Mouse (Mus musculus) C2C12 (cell line): ENCODE results near the gene Creb3l1. TPM values are rescaled to one million over a fixed set of nuclear protein-coding genes. Genes with fewer than 3 reads are reported as not detected.

Experiments used
- H3K27me3 ChIP-seq: one replicate; pipeline ENCODE4 v1.6.1; 2011; ENCODE audit not compliant: control insufficient read depth, insufficient read depth, insufficient read length
- H3K36me3 ChIP-seq: one replicate; pipeline ENCODE4 v1.6.1; 2011; ENCODE audit not compliant: control insufficient read depth, insufficient read depth
- H3K4me3 ChIP-seq: one replicate; pipeline ENCODE4 v1.5.1; 2011; ENCODE audit warnings: mild to moderate bottlenecking, control low read depth; ENCODE audit not compliant: poor library complexity, insufficient read depth, severe bottlenecking
- H3K79me2 ChIP-seq: one replicate; pipeline ENCODE4 v1.6.1; 2011; ENCODE audit not compliant: control insufficient read depth, insufficient read depth
- H3K79me3 ChIP-seq: one replicate; pipeline ENCODE4 v1.6.1; 2011; ENCODE audit warnings: low read depth, control low read depth
- H3ac ChIP-seq: one replicate; pipeline ENCODE3; 2011; ENCODE audit warnings: low read depth; ENCODE audit not compliant: control insufficient read depth, insufficient read length
- CEBPB ChIP-seq: IDR thresholded peaks from one replicate; pipeline ENCODE4 v1.6.1; 2011; ENCODE audit warnings: low read depth, mild to moderate bottlenecking, control low read depth, moderate library complexity
- CTCF ChIP-seq: IDR thresholded peaks from one replicate; pipeline ENCODE4 v1.5.1; 2011; ENCODE audit not compliant: control insufficient read depth, insufficient read depth, insufficient read length
- FOSL1 ChIP-seq: IDR thresholded peaks from one replicate; pipeline ENCODE4 v1.8.0; 2011; ENCODE audit warnings: mild to moderate bottlenecking, low read length; ENCODE audit not compliant: poor library complexity, insufficient read depth, severe bottlenecking
- MAX ChIP-seq: IDR thresholded peaks from one replicate; pipeline ENCODE4 v1.6.1; 2011; ENCODE audit warnings: mild to moderate bottlenecking, control low read depth
- MYOD1 ChIP-seq: IDR thresholded peaks from one replicate; pipeline ENCODE4 v1.6.1; 2011; ENCODE audit warnings: low read depth; ENCODE audit not compliant: control insufficient read depth, insufficient read length
- MYOG ChIP-seq: IDR thresholded peaks from one replicate; pipeline ENCODE4 v1.6.1; 2011; ENCODE audit not compliant: control insufficient read depth, insufficient read length; ENCODE audit errors: extremely low read depth
- USF1 ChIP-seq: IDR thresholded peaks from one replicate; pipeline ENCODE4 v1.6.1; 2011; ENCODE audit warnings: low read depth, mild to moderate bottlenecking, control low read depth, moderate library complexity
- polyA plus RNA-seq: library from polyadenylated mRNA; unstranded; fragments of >200 nt; fragmentation: generic; extraction: Trizol; gene quantifications from one replicate; pipeline ENCODE4 v1.2.1, GENCODE M21; 2012; ENCODE audit warnings: missing spikeins

Gene Creb3l1
- polyA plus RNA-seq, 1 experiment, result 87.1 TPM

- H3K4me3 ChIP-seq, result no peak overlapping the region
Observed at GRCm38 (mm10) chr2:91972121-91972566, 52.2 kb downstream of the Creb3l1 start.

GRCm38 (mm10) chr2:91971231-91972097, 52.8 kb downstream of the Creb3l1 start:
- H3K36me3 ChIP-seq, result no peaks in the 10 kb centered on the region
- H3K4me3 ChIP-seq, result no peak overlapping the region
- TF ChIP-seq MAX, result no peak
- TF ChIP-seq MYOG, result no peak
- TF ChIP-seq USF1, result no peak
- no peak for TF ChIP-seq CEBPB
- no peak for TF ChIP-seq CTCF
- no peak for TF ChIP-seq FOSL1
- TF ChIP-seq MYOD1, result no peak
- H3K27me3 ChIP-seq, result peaks cover 20% of the 10 kb centered on the region
- H3ac ChIP-seq, result no peak overlapping the region
- no peaks in the 10 kb centered on the region for H3K79me3 ChIP-seq
- no peaks in the 10 kb centered on the region for H3K79me2 ChIP-seq

More at GRCm38 (mm10) chr2:91972121-91972566, 52.2 kb downstream of the Creb3l1 start:
- no peak overlapping the region for H3ac ChIP-seq
- no peaks in the 10 kb centered on the region for H3K36me3 ChIP-seq
- TF ChIP-seq MYOG (no peak), USF1 (no peak), MYOD1 (no peak), FOSL1 (no peak), CEBPB (no peak), MAX (no peak), CTCF (no peak)
- H3K79me3 ChIP-seq, result no peaks in the 10 kb centered on the region
- no peaks in the 10 kb centered on the region for H3K79me2 ChIP-seq
- H3K27me3 ChIP-seq, result peaks cover 27% of the 10 kb centered on the region

DNA sequence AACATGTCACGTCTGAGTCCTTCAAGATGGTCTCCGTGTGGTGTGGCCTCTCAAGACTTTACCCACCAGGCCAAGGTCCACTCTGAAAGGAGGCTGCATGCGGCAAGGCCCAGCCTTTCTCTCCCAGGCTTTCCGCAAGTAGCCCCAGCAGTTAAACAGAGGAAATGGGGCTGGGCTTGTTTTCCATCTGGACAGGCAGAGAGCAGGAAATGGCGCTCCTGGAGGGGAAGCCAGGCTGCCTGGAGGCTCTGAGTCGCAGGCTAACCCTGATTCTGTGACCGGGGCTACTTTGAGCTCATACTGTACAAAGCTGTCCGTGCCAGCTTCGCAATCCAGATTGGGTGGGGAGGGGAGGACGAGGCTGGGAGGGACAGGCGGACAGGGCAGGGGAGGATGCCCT, 56.3 kb downstream of the Creb3l1 start:
- no peak overlapping the region for H3K4me3 ChIP-seq
- H3K79me3 ChIP-seq, result peaks cover under 1% of the 10 kb centered on the region
- no peaks in the 10 kb centered on the region for H3K27me3 ChIP-seq
- H3ac ChIP-seq, result no peak overlapping the region
- TF ChIP-seq FOSL1 (no peak), CEBPB (no peak)
- peaks cover 3% of the 10 kb centered on the region for H3K79me2 ChIP-seq
- no peaks in the 10 kb centered on the region for H3K36me3 ChIP-seq

- Histone ChIP-seq H3K79me2 (peaks cover 19% of the 10 kb centered on the region), H3K27me3 (no peaks in the 10 kb centered on the region), H3ac (no peak overlapping the region), H3K79me3 (peaks cover 15% of the 10 kb centered on the region), H3K4me3 (no peak overlapping the region), H3K36me3 (no peaks in the 10 kb centered on the region)
- TF ChIP-seq USF1 (peak; percentile 17), FOSL1 (no peak), CTCF (no peak), MYOD1 (no peak), MAX (no peak), CEBPB (no peak), MYOG (no peak)
Observed at GRCm38 (mm10) chr2:91966367-91966766, 57.9 kb downstream of the Creb3l1 start.

DNA sequence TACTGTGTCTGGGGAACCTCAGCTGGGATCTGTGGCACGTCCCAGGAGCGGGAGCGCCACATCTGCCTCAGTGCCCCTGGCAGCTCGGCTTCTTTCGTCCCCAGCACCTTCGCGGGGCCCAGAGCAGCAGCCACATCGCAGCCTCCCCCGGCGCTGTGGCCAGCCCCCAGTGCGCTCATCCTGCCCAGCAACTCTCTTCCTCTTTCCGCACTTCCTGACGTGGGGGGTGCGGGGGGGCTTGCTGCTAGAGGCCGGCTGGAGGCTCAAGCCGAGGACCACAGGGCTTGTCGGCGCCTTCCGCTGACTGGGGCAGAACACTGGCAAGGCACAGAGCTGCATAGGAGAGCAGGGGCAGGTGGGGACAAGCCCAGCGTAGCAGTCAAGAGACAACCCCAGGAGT, 58.9 kb downstream of the Creb3l1 start:
- no peak for TF ChIP-seq MYOG
- no peak for TF ChIP-seq MYOD1
- TF ChIP-seq USF1, result no peak
- no peak for TF ChIP-seq MAX
- no peak for TF ChIP-seq FOSL1
- no peak for TF ChIP-seq CEBPB
- TF ChIP-seq CTCF, result no peak
- H3K4me3 ChIP-seq, result no peak overlapping the region
- peaks cover 29% of the 10 kb centered on the region for H3K79me2 ChIP-seq
- no peak overlapping the region for H3ac ChIP-seq
- H3K79me3 ChIP-seq, result peaks cover 22% of the 10 kb centered on the region
- no peaks in the 10 kb centered on the region for H3K36me3 ChIP-seq
- H3K27me3 ChIP-seq, result no peaks in the 10 kb centered on the region
